Mouse (Mus musculus): Measurements from ENCODE around the gene Stub1. TPM values are rescaled to one million over a fixed set of nuclear protein-coding genes. Genes with fewer than 3 reads are reported as not detected.

The Stub1 gene
- total and polyA plus RNA-seq, 3 experiments = 105 to 147 (median 129) TPM

GRCm38 (mm10) chr17:25818851-25819780, 14.1 kb downstream of the Stub1 start:
- Histone ChIP-seq H3K9ac (ENCODE audit: low read depth, low read length) (no peak overlapping the region), H3K27ac (no peak overlapping the region), H3K4me3 (no peak overlapping the region), H3K79me2 (replicated peaks; ENCODE audit: control insufficient read depth, insufficient read depth, low read length) (no peaks in the 10 kb centered on the region), H3K4me1 (ENCODE audit: control insufficient read depth, insufficient read depth, low read length) (peaks cover 3% of the 10 kb centered on the region), H3K36me3 (ENCODE audit: control insufficient read depth, insufficient read depth, low read length) (no peaks in the 10 kb centered on the region), H3K27me3 (ENCODE audit: control insufficient read depth, insufficient read depth, low read length) (peaks cover 10% of the 10 kb centered on the region)
- intact Hi-C loops (cut with DNase I) = no loop called here
- TF ChIP-seq POLR2A (IDR thresholded peaks at IDR 0.05; ENCODE audit: insufficient read depth, low read depth, low read length) (no peak), CTCF (IDR thresholded peaks at IDR 0.05) (no peak), EP300 (IDR thresholded peaks at IDR 0.05; ENCODE audit: insufficient read depth, low read depth, low read length) (no peak)
- peak in 1 of 2 experiments; percentile 30 for DNase-seq
- WGBS = 5% methylated on average over 46 of the region's 46 CpGs

- Histone ChIP-seq H3K79me2 (replicated peaks; ENCODE audit: control insufficient read depth, insufficient read depth, low read length) (no peaks in the 10 kb centered on the region), H3K4me3 (no peak overlapping the region), H3K27me3 (ENCODE audit: control insufficient read depth, insufficient read depth, low read length) (peaks cover 10% of the 10 kb centered on the region), H3K9ac (ENCODE audit: low read depth, low read length) (no peak overlapping the region), H3K4me1 (ENCODE audit: control insufficient read depth, insufficient read depth, low read length) (no peaks in the 10 kb centered on the region), H3K27ac (no peak overlapping the region), H3K36me3 (ENCODE audit: control insufficient read depth, insufficient read depth, low read length) (no peaks in the 10 kb centered on the region)
- no peak for DNase-seq
- intact Hi-C loops (cut with DNase I) = no loop called here
- TF ChIP-seq CTCF (IDR thresholded peaks at IDR 0.05) (no peak), POLR2A (IDR thresholded peaks at IDR 0.05; ENCODE audit: insufficient read depth, low read depth, low read length) (no peak), EP300 (IDR thresholded peaks at IDR 0.05; ENCODE audit: insufficient read depth, low read depth, low read length) (no peak)
- WGBS = 75% methylated on average over 11 of the region's 11 CpGs
Measured at GRCm38 (mm10) chr17:25817662-25818061, 15.5 kb downstream of the Stub1 start.

- no peaks in the 10 kb centered on the region for H3K36me3 ChIP-seq (ENCODE audit: control insufficient read depth, insufficient read depth, low read length)
- 1% methylated on average over 20 of the region's 20 CpGs for WGBS
- no peak overlapping the region for H3K4me3 ChIP-seq
- no peaks in the 10 kb centered on the region for H3K79me2 ChIP-seq (replicated peaks; ENCODE audit: control insufficient read depth, insufficient read depth, low read length)
- no peak overlapping the region for H3K27ac ChIP-seq
- H3K4me1 ChIP-seq (ENCODE audit: control insufficient read depth, insufficient read depth, low read length) = no peaks in the 10 kb centered on the region; the same call in 1 of the 2 replicates
- no peaks in the 10 kb centered on the region for H3K27me3 ChIP-seq (ENCODE audit: control insufficient read depth, insufficient read depth, low read length)
- intact Hi-C loops (cut with DNase I) = no loop called here
- DNase-seq = peak; percentile 71 to 82
- TF ChIP-seq CTCF (IDR thresholded peaks at IDR 0.05) = peak; percentile 64
- TF ChIP-seq EP300 (IDR thresholded peaks at IDR 0.05; ENCODE audit: insufficient read depth, low read depth, low read length) = 0 out of 2 replicates have a peak, but pooled peaks have one; percentile 28
- TF ChIP-seq POLR2A (IDR thresholded peaks at IDR 0.05; ENCODE audit: insufficient read depth, low read depth, low read length) = no peak
- H3K9ac ChIP-seq (ENCODE audit: low read depth, low read length) = no peak overlapping the region
Measured at GRCm38 (mm10) chr17:25813471-25813870, 19.7 kb downstream of the Stub1 start.

- intact Hi-C loops (cut with DNase I) = no loop called here
- 70% methylated on average over 4 of the region's 4 CpGs for WGBS
- Histone ChIP-seq H3K27me3 (ENCODE audit: control insufficient read depth, insufficient read depth, low read length) (no peaks in the 10 kb centered on the region), H3K27ac (no peak overlapping the region), H3K36me3 (ENCODE audit: control insufficient read depth, insufficient read depth, low read length) (no peaks in the 10 kb centered on the region), H3K4me3 (no peak overlapping the region), H3K9ac (ENCODE audit: low read depth, low read length) (no peak overlapping the region), H3K79me2 (replicated peaks; ENCODE audit: control insufficient read depth, insufficient read depth, low read length) (no peaks in the 10 kb centered on the region), H3K4me1 (ENCODE audit: control insufficient read depth, insufficient read depth, low read length) (no peaks in the 10 kb centered on the region; the same call in 1 of the 2 replicates)
- TF ChIP-seq EP300 (IDR thresholded peaks at IDR 0.05; ENCODE audit: insufficient read depth, low read depth, low read length) = no peak
- TF ChIP-seq CTCF (IDR thresholded peaks at IDR 0.05) = no peak
- TF ChIP-seq POLR2A (IDR thresholded peaks at IDR 0.05; ENCODE audit: insufficient read depth, low read depth, low read length) = no peak
- no peak for DNase-seq
Measured at GRCm38 (mm10) chr17:25810890-25811289, 22.3 kb downstream of the Stub1 start.

GRCm38 (mm10) chr17:25809606-25810340, 23.4 kb downstream of the Stub1 start:
- TF ChIP-seq CTCF (IDR thresholded peaks at IDR 0.05) (no peak), POLR2A (IDR thresholded peaks at IDR 0.05; ENCODE audit: insufficient read depth, low read depth, low read length) (no peak), EP300 (IDR thresholded peaks at IDR 0.05; ENCODE audit: insufficient read depth, low read depth, low read length) (no peak)
- DNase-seq = no peak
- H3K36me3 ChIP-seq (ENCODE audit: control insufficient read depth, insufficient read depth, low read length) = no peaks in the 10 kb centered on the region
- H3K27ac ChIP-seq = no peak overlapping the region
- intact Hi-C loops (cut with DNase I) = no loop called here
- H3K9ac ChIP-seq (ENCODE audit: low read depth, low read length) = peak overlapping the region; percentile 28
- no peaks in the 10 kb centered on the region for H3K27me3 ChIP-seq (ENCODE audit: control insufficient read depth, insufficient read depth, low read length)
- H3K4me3 ChIP-seq = peak overlapping the region; percentile 46
- no peaks in the 10 kb centered on the region; the same call in 1 of the 2 replicates for H3K4me1 ChIP-seq (ENCODE audit: control insufficient read depth, insufficient read depth, low read length)
- no peaks in the 10 kb centered on the region for H3K79me2 ChIP-seq (replicated peaks; ENCODE audit: control insufficient read depth, insufficient read depth, low read length)
- WGBS = 16% methylated on average over 24 of the region's 25 CpGs

Measured in heart, adult 2 months (tissue).